Mouse (Mus musculus) limb, embryonic 14.5 days (tissue): ENCODE measurements around the gene Dbt. TPM values are rescaled to one million over a fixed set of nuclear protein-coding genes. Genes with fewer than 3 reads are reported as not detected.

Experiments
- ATAC-seq: fragments of 200-750 bp; cut with Nextera tagmentation; 2 replicates; pipeline ENCODE4 v1.8.0; 2017; ENCODE audit warnings: low read depth, moderate number of reproducible peaks, moderate TSS enrichment; ENCODE audit not compliant: low FRiP score
- DNase-seq: peaks from one replicate; pipeline ENCODE4 v3.0.0-alpha.2; 2015; ENCODE audit warnings: low spot score
- H3K27ac ChIP-seq: fragments of 300-500 bp; sonication (generic); replicated peaks from 2 replicates; pipeline ENCODE4 v1.5.1; 2014; ENCODE audit warnings: low read depth, mild to moderate bottlenecking, low read length, moderate library complexity, mixed read lengths
- H3K27me3 ChIP-seq: fragments of 300-500 bp; sonication (generic); 2 replicates; pipeline ENCODE4 v1.6.1; 2014; ENCODE audit warnings: low read length, mixed read lengths; ENCODE audit not compliant: control insufficient read depth, insufficient read depth
- H3K36me3 ChIP-seq: fragments of 300-500 bp; sonication (generic); 2 replicates; pipeline ENCODE4 v1.6.1; 2014; ENCODE audit warnings: mild to moderate bottlenecking, low read length, moderate library complexity, mixed read lengths; ENCODE audit not compliant: control insufficient read depth, insufficient read depth
- H3K4me1 ChIP-seq: fragments of 300-500 bp; sonication (generic); 2 replicates; pipeline ENCODE4 v1.6.1; 2014; ENCODE audit warnings: antibody characterized with exemption, low read length, mixed read lengths; ENCODE audit not compliant: control insufficient read depth, insufficient read depth
- H3K4me2 ChIP-seq: fragments of 300-500 bp; sonication (generic); replicated peaks from 2 replicates; pipeline ENCODE4 v1.6.1; 2014; ENCODE audit warnings: low read depth, mild to moderate bottlenecking, low read length, moderate library complexity; ENCODE audit not compliant: severe bottlenecking
- H3K4me3 ChIP-seq: fragments of 300-500 bp; sonication (generic); replicated peaks from 2 replicates; pipeline ENCODE4 v1.5.1; 2014; ENCODE audit warnings: low read length
- H3K9ac ChIP-seq: fragments of 300-500 bp; sonication (generic); 2 replicates; pipeline ENCODE4 v1.6.1; 2014; ENCODE audit warnings: mild to moderate bottlenecking, low read depth, low read length, moderate library complexity; ENCODE audit not compliant: severe bottlenecking
- H3K9me3 ChIP-seq: fragments of 300-500 bp; sonication (generic); 2 replicates; pipeline ENCODE4 v1.6.1; 2016; ENCODE audit warnings: low read length; ENCODE audit not compliant: control insufficient read depth
- POLR2A ChIP-seq: fragments of 200-500 bp; IDR thresholded peaks from 2 replicates; pipeline ENCODE4 v1.8.0; 2012; ENCODE audit warnings: inconsistent platforms, mild to moderate bottlenecking, moderate library complexity, borderline replicate concordance; ENCODE audit not compliant: insufficient read depth, insufficient read length; ENCODE audit errors: extremely low read depth
- whole genome bisulfite sequencing: fragments of 180-500 bp; shearing (Covaris S2); extraction: QIAGEN DNeasy Blood & Tissue Kit; methylation state at CpG from one replicate; pipeline ENCODE4 v1.1.7; 2014; 5-methylcytosine and 5-hydroxymethylcytosine counted together
- polyA plus RNA-seq, 2 experiments: library from polyadenylated mRNA; depleted of rRNA in 1 of 2; stranded (reverse) in 1 of 2; unstranded in 1 of 2; fragments of >200 nt; fragmentation: Nextera tagmentation in 1 of 2; extraction: Ambion mirVana in 1 of 2; gene quantifications; 2 replicates each; pipeline versions ENCODE4 v1.2.1 to v1.2.3; 2012 to 2014

Gene Dbt
- polyA plus RNA-seq, 2 experiments, result 10.6 to 16.1 TPM

- ATAC-seq, result no peak
- H3K9me3 ChIP-seq, result no peaks in the 10 kb centered on the region
- WGBS, result 7% methylated on average over 10 of the region's 10 CpGs
- peak overlapping the region; percentile 82 for H3K4me2 ChIP-seq
- H3K27me3 ChIP-seq, result no peaks in the 10 kb centered on the region
- H3K4me1 ChIP-seq, result 0 out of 2 replicates have a peak, but pooled peaks cover 2% of the 10 kb centered on the region
- no peak overlapping the region for H3K27ac ChIP-seq
- no peak for DNase-seq
- H3K9ac ChIP-seq, result peak overlapping the region; percentile 65
- H3K4me3 ChIP-seq, result peak overlapping the region; percentile 66
- H3K36me3 ChIP-seq, result peaks cover 13% of the 10 kb centered on the region
- no peak for TF ChIP-seq POLR2A
These were observed 82.7 kb downstream of the Dbt start for GRCm38 (mm10) chr3:116595603-116595991.

Other genes starting within 250 kb of the Dbt start
- 8.1 and 8.4 TPM in 2 replicates for gene Cdc14a, start 89.0 kb upstream of the Dbt start, polyA plus RNA-seq (2012; rRNA removed)
- gene Cdc14a, start 89.0 kb upstream of the Dbt start, polyA plus RNA-seq (2014; fragmentation: Nextera tagmentation; extraction: Ambion mirVana), result 8.4 and 9.4 TPM in 2 replicates
- gene Rtca, start 4.9 kb upstream of the Dbt start, polyA plus RNA-seq (2012; rRNA removed), result 47.6 and 57.5 TPM in 2 replicates
- gene Rtca, start 4.9 kb upstream of the Dbt start, polyA plus RNA-seq (2014; fragmentation: Nextera tagmentation; extraction: Ambion mirVana), result 67.9 and 68.6 TPM in 2 replicates
- gene Lrrc39, start 49.9 kb downstream of the Dbt start, polyA plus RNA-seq (2012; rRNA removed), result 0.83 and 1.0 TPM in 2 replicates
- gene Lrrc39, start 49.9 kb downstream of the Dbt start, polyA plus RNA-seq (2014; fragmentation: Nextera tagmentation; extraction: Ambion mirVana), result 1.1 TPM in 2 replicates
- 8.9 and 11.6 TPM in 2 replicates for gene Sass6, start 81.9 kb downstream of the Dbt start, polyA plus RNA-seq (2012; rRNA removed)
- 15.7 and 17.2 TPM in 2 replicates for gene Sass6, start 81.9 kb downstream of the Dbt start, polyA plus RNA-seq (2014; fragmentation: Nextera tagmentation; extraction: Ambion mirVana)
- 27.7 and 34.9 TPM in 2 replicates for gene Trmt13, start 101.5 kb downstream of the Dbt start, polyA plus RNA-seq (2012; rRNA removed)
- gene Trmt13, start 101.5 kb downstream of the Dbt start, polyA plus RNA-seq (2014; fragmentation: Nextera tagmentation; extraction: Ambion mirVana), result 25.8 and 25.9 TPM in 2 replicates
- gene Mfsd14a, start 149.6 kb downstream of the Dbt start, polyA plus RNA-seq (2012; rRNA removed), result 43.3 and 46.3 TPM in 2 replicates
- 80.5 and 84.6 TPM in 2 replicates for gene Mfsd14a, start 149.6 kb downstream of the Dbt start, polyA plus RNA-seq (2014; fragmentation: Nextera tagmentation; extraction: Ambion mirVana)
- gene Gm43191, start 168.2 kb downstream of the Dbt start, polyA plus RNA-seq (2012; rRNA removed), result not detected in 2 replicates
- gene Gm43191, start 168.2 kb downstream of the Dbt start, polyA plus RNA-seq (2014; fragmentation: Nextera tagmentation; extraction: Ambion mirVana), result not detected in 2 replicates
- 20.7 and 23.3 TPM in 2 replicates for gene Slc35a3, start 199.8 kb downstream of the Dbt start, polyA plus RNA-seq (2012; rRNA removed)
- 9.6 and 10.8 TPM in 2 replicates for gene Slc35a3, start 199.8 kb downstream of the Dbt start, polyA plus RNA-seq (2014; fragmentation: Nextera tagmentation; extraction: Ambion mirVana)